Mouse (Mus musculus) embryonic facial prominence, embryonic 12.5 days (tissue): Measurements from ENCODE around the gene Dhrs11. TPM values are rescaled to one million over a fixed set of nuclear protein-coding genes. Genes with fewer than 3 reads are reported as not detected.
"Not testable (repeated sequence)": the region's sequence is repeated elsewhere in the genome, so short reads cannot be mapped to it uniquely, and the experiment has no call there.

Experiments
- ATAC-seq: fragments of 200-750 bp; cut with Nextera tagmentation; 2 replicates; pipeline ENCODE4 v1.8.0; 2017; ENCODE audit not compliant: insufficient number of reproducible peaks, insufficient read depth, low FRiP score, low TSS enrichment
- H3K27ac ChIP-seq: fragments of 300-500 bp; sonication (generic); 2 replicates; pipeline ENCODE4 v1.5.1; 2016; ENCODE audit warnings: mild to moderate bottlenecking
- H3K27me3 ChIP-seq: fragments of 300-500 bp; sonication (generic); 2 replicates; pipeline ENCODE4 v1.6.1; 2016; ENCODE audit warnings: mild to moderate bottlenecking, moderate library complexity
- H3K36me3 ChIP-seq: fragments of 300-500 bp; sonication (generic); 2 replicates; pipeline ENCODE4 v1.6.1; 2016; ENCODE audit warnings: mild to moderate bottlenecking
- H3K4me1 ChIP-seq: fragments of 300-500 bp; sonication (generic); 2 replicates; pipeline ENCODE4 v1.6.1; 2016
- H3K4me2 ChIP-seq: fragments of 300-500 bp; sonication (generic); replicated peaks from 2 replicates; pipeline ENCODE4 v1.6.1; 2016; ENCODE audit warnings: mild to moderate bottlenecking, moderate library complexity
- H3K4me3 ChIP-seq: fragments of 300-500 bp; sonication (generic); 2 replicates; pipeline ENCODE4 v1.5.1; 2016; ENCODE audit warnings: mild to moderate bottlenecking
- H3K9ac ChIP-seq: fragments of 300-500 bp; sonication (generic); 2 replicates; pipeline ENCODE4 v1.6.1; 2016; ENCODE audit warnings: mild to moderate bottlenecking, moderate library complexity
- H3K9me3 ChIP-seq: fragments of 300-500 bp; sonication (generic); 2 replicates; pipeline ENCODE4 v1.6.1; 2016; ENCODE audit warnings: mild to moderate bottlenecking, moderate library complexity
- WGBS: fragments of 180-500 bp; shearing (Covaris S2); methylation state at CpG from one replicate; pipeline ENCODE4 v1.1.7; 2016; 5-methylcytosine and 5-hydroxymethylcytosine counted together
- polyA plus RNA-seq: library from polyadenylated mRNA; unstranded; fragments of >200 nt; fragmentation: Nextera tagmentation; extraction: Ambion mirVana; gene quantifications from 2 replicates; pipeline ENCODE4 v1.2.1, GENCODE M21; 2016

Gene Dhrs11
- polyA plus RNA-seq, 1 experiment from 2014 or later = 13.5 TPM

- Histone ChIP-seq H3K27me3 (no peaks in the 10 kb centered on the region), H3K36me3 (peaks cover 49% of the 10 kb centered on the region)
- no peak for ATAC-seq
Observed at GRCm38 (mm10) chr11:84855285-84855684, 26.5 kb upstream of the Dhrs11 start.

GRCm38 (mm10) chr11:84847475-84848090 lies 18.8 kb upstream of the Dhrs11 start:
- H3K4me3 ChIP-seq = no peak overlapping the region
- no peak overlapping the region for H3K27ac ChIP-seq
- WGBS = 90% methylated on average over 7 of the region's 7 CpGs
- peaks cover 61% of the 10 kb centered on the region for H3K36me3 ChIP-seq
- no peaks in the 10 kb centered on the region for H3K27me3 ChIP-seq
- no peaks in the 10 kb centered on the region for H3K9me3 ChIP-seq
- H3K9ac ChIP-seq = no peak overlapping the region
- no peaks in the 10 kb centered on the region for H3K4me1 ChIP-seq
- no peak overlapping the region for H3K4me2 ChIP-seq
- no peak for ATAC-seq

More at GRCm38 (mm10) chr11:84855285-84855684, 26.5 kb upstream of the Dhrs11 start:
- Histone ChIP-seq H3K9ac (no peak overlapping the region), H3K4me1 (no peaks in the 10 kb centered on the region), H3K27ac (no peak overlapping the region), H3K9me3 (no peaks in the 10 kb centered on the region), H3K4me3 (no peak overlapping the region), H3K4me2 (no peak overlapping the region)
- WGBS = 95% methylated on average over 6 of the region's 6 CpGs

- peaks cover 56% of the 10 kb centered on the region for H3K36me3 ChIP-seq
Observed at GRCm38 (mm10) chr11:84846741-84847474, 18.1 kb upstream of the Dhrs11 start.

GRCm38 (mm10) chr11:84839330-84839729 lies 10.5 kb upstream of the Dhrs11 start:
- no peak overlapping the region for H3K4me2 ChIP-seq
- no peaks in the 10 kb centered on the region for H3K27me3 ChIP-seq
- H3K27ac ChIP-seq = no peak overlapping the region
- WGBS = 90% methylated on average over 2 of the region's 2 CpGs
- no peaks in the 10 kb centered on the region for H3K9me3 ChIP-seq
- H3K4me1 ChIP-seq = no peaks in the 10 kb centered on the region
- H3K9ac ChIP-seq = no peak overlapping the region
- peaks cover 56% of the 10 kb centered on the region for H3K36me3 ChIP-seq
- no peak overlapping the region for H3K4me3 ChIP-seq
- ATAC-seq = no peak

More at GRCm38 (mm10) chr11:84846741-84847474, 18.1 kb upstream of the Dhrs11 start:
- Histone ChIP-seq H3K4me3 (no peak overlapping the region), H3K4me2 (no peak overlapping the region), H3K4me1 (no peaks in the 10 kb centered on the region), H3K27me3 (no peaks in the 10 kb centered on the region), H3K9me3 (no peaks in the 10 kb centered on the region), H3K9ac (no peak overlapping the region), H3K27ac (no peak overlapping the region)
- ATAC-seq = no peak
- WGBS = 96% methylated on average over 15 of the region's 15 CpGs

GRCm38 (mm10) chr11:84829495-84829894 lies 701 bp upstream of the Dhrs11 start:
- Histone ChIP-seq H3K4me2 (peak overlapping the region; percentile 95), H3K4me3 (peak overlapping the region; percentile 81), H3K27ac (peak overlapping the region; percentile 74; the same call in 1 of the 2 replicates), H3K9ac (peak overlapping the region; percentile 70; the same call in 1 of the 2 replicates), H3K36me3 (peaks cover 35% of the 10 kb centered on the region)
- H3K4me1 ChIP-seq, H3K9me3 ChIP-seq, H3K27me3 ChIP-seq, ATAC-seq: not testable (repeated sequence)
- 78% methylated on average over 11 of the region's 11 CpGs for WGBS

- Histone ChIP-seq H3K27me3 (no peaks in the 10 kb centered on the region), H3K4me3 (peak overlapping the region; percentile 81), H3K9me3 (no peaks in the 10 kb centered on the region), H3K4me1 (0 out of 2 replicates have a peak, but pooled peaks cover 8% of the 10 kb centered on the region), H3K9ac (peak overlapping the region; percentile 70; the same call in 1 of the 2 replicates), H3K4me2 (peak overlapping the region; percentile 95), H3K27ac (no peak overlapping the region), H3K36me3 (peaks cover 29% of the 10 kb centered on the region)
- WGBS = 45% methylated on average over 3 of the region's 3 CpGs
- no peak for ATAC-seq
Observed at GRCm38 (mm10) chr11:84827901-84828503, 792 bp downstream of the Dhrs11 start.

- H3K4me2 ChIP-seq = no peak overlapping the region
- 0 out of 2 replicates have a peak, but pooled peaks cover 8% of the 10 kb centered on the region for H3K4me1 ChIP-seq
- no peak for ATAC-seq
- peaks cover 24% of the 10 kb centered on the region for H3K36me3 ChIP-seq
- no peaks in the 10 kb centered on the region for H3K27me3 ChIP-seq
- H3K9me3 ChIP-seq = no peaks in the 10 kb centered on the region
- no peak overlapping the region for H3K27ac ChIP-seq
- H3K4me3 ChIP-seq = no peak overlapping the region
- no peak overlapping the region for H3K9ac ChIP-seq
Observed at GRCm38 (mm10) chr11:84827492-84827891, 1.3 kb downstream of the Dhrs11 start.

GRCm38 (mm10) chr11:84826185-84826584 lies 2.6 kb downstream of the Dhrs11 start:
- Histone ChIP-seq H3K27ac (no peak overlapping the region), H3K36me3 (peaks cover 13% of the 10 kb centered on the region; the same call in 1 of the 2 replicates), H3K4me1 (0 out of 2 replicates have a peak, but pooled peaks cover 8% of the 10 kb centered on the region), H3K4me2 (no peak overlapping the region), H3K4me3 (no peak overlapping the region), H3K9ac (no peak overlapping the region), H3K27me3 (no peaks in the 10 kb centered on the region), H3K9me3 (no peaks in the 10 kb centered on the region)
- 86% methylated on average over 3 of the region's 3 CpGs for WGBS
- no peak for ATAC-seq

GRCm38 (mm10) chr11:84825261-84825807 lies 3.5 kb downstream of the Dhrs11 start:
- H3K36me3 ChIP-seq = peaks cover 7% of the 10 kb centered on the region; the same call in 1 of the 2 replicates
- WGBS = 84% methylated on average over 10 of the region's 10 CpGs
- H3K4me3 ChIP-seq = no peak overlapping the region
- H3K9ac ChIP-seq = no peak overlapping the region; the same call in 1 of the 2 replicates
- no peak overlapping the region for H3K4me2 ChIP-seq
- no peak overlapping the region for H3K27ac ChIP-seq
- H3K4me1 ChIP-seq = 0 out of 2 replicates have a peak, but pooled peaks cover 8% of the 10 kb centered on the region
- no peaks in the 10 kb centered on the region for H3K27me3 ChIP-seq
- H3K9me3 ChIP-seq = no peaks in the 10 kb centered on the region
- no peak for ATAC-seq

- Histone ChIP-seq H3K4me3 (no peak overlapping the region), H3K4me1 (peaks cover 8% of the 10 kb centered on the region; the same call in 1 of the 2 replicates), H3K9me3 (no peaks in the 10 kb centered on the region), H3K4me2 (no peak overlapping the region), H3K27me3 (no peaks in the 10 kb centered on the region), H3K9ac (no peak overlapping the region), H3K27ac (no peak overlapping the region), H3K36me3 (no peaks in the 10 kb centered on the region)
- ATAC-seq = no peak
- WGBS = 66% methylated on average over 10 of the region's 10 CpGs
Observed at GRCm38 (mm10) chr11:84823484-84823897, 5.3 kb downstream of the Dhrs11 start.

- no peak for ATAC-seq
- Histone ChIP-seq H3K27me3 (no peaks in the 10 kb centered on the region), H3K9ac (no peak overlapping the region), H3K36me3 (no peaks in the 10 kb centered on the region), H3K4me3 (0 out of 2 replicates have a peak overlapping the region, but pooled peaks have one; percentile 2), H3K4me2 (no peak overlapping the region), H3K4me1 (peaks cover 3% of the 10 kb centered on the region; the same call in 1 of the 2 replicates), H3K27ac (0 out of 2 replicates have a peak overlapping the region, but pooled peaks have one; percentile 17), H3K9me3 (no peaks in the 10 kb centered on the region)
- 77% methylated on average over 5 of the region's 5 CpGs for WGBS
Observed at GRCm38 (mm10) chr11:84822487-84822886, 6.3 kb downstream of the Dhrs11 start.
